Mouse (Mus musculus) kidney, adult 9 months (tissue): Measurements from ENCODE around the gene Naa35.

Experiments used
- DNase-seq: peaks from one replicate; pipeline ENCODE4 v3.0.0; 2022

Gene Naa35

DNA sequence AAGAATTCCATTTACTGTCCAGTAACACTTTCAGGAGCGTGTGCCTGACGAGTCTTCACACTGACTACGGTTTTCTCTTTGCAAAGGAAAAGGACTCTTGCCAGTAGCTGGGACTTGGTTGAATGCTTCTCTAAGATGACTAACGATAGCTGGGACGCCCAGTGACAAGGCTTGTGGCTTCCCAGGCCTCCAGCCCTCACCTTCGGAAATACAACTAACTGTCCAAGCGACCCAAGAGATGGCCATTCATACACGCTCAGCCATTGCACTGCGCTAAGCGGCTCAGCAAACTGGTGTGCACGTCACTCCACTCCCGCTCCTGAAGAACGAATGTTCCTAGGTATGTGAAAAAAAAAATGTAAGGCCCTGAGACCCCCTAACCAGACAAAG, 89.7 kb downstream of the Naa35 start:
- peak; percentile 13 for DNase-seq

GRCm38 (mm10) chr13:59675151-59676011, 90.3 kb downstream of the Naa35 start, which contains the start of gene Golm1:
Gene Golm1, minus strand, starts transcription at chr13:59675811.
- peak; percentile 40 for DNase-seq

GRCm38 (mm10) chr13:59676316-59677229, 91.5 kb downstream of the Naa35 start:
- DNase-seq, result no peak

DNA sequence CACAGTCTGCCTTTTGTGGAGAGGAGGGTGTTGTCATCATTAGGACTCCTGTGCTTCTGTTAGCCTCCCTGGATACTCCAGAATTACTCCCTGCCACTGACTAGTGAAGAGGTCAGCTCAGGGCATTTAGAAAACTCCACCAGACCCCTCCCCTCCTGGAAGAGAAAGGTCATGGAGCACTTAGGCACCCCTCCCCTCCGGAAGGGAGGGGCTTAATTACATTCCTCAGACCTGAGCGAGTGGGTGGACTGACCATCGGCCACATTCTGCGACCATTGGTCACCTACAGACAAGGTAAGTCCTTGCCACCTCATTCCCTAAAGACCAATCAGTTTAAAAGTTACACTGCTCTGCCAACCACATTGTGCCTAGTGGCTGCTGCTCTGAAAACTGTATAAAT, 94.2 kb downstream of the Naa35 start:
- DNase-seq, result no peak

DNA sequence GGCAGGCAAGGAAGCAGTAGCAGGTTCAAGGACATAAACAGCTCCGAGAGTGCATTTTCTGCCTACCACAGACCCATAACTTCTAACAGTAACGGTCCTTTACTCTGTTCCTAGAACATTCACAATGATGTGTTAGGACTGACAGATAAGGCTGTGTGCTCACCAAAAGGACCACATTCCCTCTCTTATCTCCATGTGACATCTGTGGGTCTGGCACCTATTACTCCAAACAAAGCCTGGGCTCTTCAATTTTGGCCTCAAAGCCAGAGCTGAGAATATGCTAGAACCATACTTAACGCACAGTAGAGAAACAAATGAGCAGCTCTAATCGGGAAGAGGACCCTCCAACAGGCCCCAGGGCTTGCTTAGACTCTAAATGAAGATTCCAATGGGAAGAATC, 94.8 kb downstream of the Naa35 start:
- DNase-seq, result no peak

DNA sequence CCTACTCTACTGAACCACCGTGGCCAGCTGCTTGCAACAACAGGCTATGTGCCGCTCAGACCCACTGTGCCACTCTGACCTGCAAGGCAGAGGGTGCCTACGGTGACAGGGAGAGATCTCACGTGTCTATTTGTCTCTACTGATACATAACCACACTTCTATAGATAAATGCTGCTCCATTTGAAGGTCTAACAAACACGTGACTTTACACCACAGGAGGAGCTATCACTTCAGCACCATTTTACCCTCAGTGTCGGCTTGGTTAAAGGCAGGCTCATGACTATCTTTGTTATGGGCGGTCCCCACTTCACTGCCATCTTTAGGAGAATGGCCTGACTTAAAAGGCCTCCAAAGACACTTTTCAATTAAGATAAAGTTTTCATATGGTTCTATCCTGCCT, 97.6 kb downstream of the Naa35 start:
- no peak for DNase-seq

DNA sequence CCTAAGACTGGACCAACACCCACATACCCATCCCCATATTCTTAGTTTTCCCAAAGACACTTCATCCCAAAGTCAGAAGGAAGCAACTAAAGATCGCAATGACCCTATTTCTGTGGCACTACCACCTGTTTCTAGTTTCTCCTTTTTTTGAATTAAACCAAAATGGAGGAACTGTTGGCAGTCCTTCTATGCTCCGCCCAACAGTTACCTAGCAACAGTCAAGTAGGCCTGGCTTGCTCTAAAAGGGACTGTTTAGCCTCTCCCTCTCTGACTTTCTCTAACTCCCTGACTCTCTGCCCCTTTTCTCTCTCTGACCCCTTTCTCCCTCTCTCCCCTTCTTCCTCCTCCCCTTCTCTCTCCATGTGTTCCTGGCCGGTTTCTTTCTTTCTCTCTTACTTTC, 100.2 kb downstream of the Naa35 start:
- DNase-seq, result no peak
